Mouse (Mus musculus): ENCODE data around the gene Vapb. TPM values are rescaled to one million over a fixed set of nuclear protein-coding genes. Genes with fewer than 3 reads are reported as not detected.
"Not testable (repeated sequence)": the region's sequence is repeated elsewhere in the genome, so short reads cannot be mapped to it uniquely, and the experiment has no call there.

Vapb gene
- total RNA-seq (2022) = 100 to 1,000 TPM; 158 to 197 (median 180) TPM

DNA sequence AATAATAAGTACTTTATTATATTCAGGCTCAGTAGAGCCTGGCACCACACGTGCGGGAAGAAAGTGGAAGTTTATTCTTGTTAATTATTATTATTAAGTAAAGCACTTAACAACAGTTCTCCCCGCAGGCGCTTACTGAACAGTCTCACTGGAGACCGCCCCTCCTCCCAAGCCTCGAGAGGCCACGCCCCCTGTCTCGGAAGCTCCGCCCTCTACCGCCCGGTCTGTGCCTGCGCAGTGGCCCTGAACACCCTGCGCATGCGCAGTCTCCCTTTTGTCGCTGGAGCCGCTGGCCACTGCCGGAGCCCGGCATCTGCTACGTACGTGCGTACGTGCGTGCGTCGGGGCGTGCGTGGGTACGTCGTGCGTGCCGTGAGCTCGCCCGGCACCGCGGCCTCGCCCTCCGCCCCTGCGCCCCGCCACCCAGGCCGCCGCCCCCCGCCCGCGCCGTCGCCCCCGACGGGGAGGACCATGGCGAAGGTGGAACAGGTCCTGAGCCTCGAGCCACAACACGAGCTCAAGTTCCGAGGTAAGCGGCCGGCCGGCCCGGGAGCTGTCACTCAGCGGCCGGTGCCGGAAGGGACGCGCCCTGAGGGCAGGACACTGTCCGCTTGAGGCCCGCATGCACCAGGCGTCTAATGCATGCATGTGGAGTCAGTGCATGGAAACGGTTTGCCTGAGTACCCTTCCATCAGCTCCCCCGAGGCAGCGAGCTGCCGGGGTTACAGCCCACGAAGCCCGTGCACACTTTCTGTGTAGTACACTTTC is at the start of gene Vapb:
Vapb (plus strand) TSS at position 290 of the 768 bp plus-strand sequence.
- peak; percentile 97 to 98 for DNase-seq (ENCODE audit: low spot score in 2 of 2)

DNA sequence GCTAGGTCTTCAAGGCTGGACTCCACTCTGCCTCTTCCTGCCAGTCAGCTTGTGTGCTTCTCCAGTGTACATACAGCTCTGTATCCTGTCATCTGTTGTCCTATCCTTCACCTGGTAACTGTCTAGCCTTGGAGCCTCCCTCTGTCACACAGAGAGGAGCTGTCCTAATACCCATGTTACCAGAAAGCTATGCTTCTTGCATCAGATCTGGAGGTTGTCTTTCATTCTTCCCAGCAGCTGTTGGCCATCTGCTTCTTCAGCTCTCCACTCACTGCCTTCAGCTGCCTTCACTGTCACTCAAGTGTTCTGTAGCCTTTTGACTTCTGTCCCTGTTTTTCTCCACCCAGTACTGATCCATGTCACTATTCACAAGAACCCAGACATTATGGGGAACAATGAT is 47.5 kb upstream of the Vapb start:
- DNase-seq (ENCODE audit: low spot score in 2 of 2) = no peak

DNA sequence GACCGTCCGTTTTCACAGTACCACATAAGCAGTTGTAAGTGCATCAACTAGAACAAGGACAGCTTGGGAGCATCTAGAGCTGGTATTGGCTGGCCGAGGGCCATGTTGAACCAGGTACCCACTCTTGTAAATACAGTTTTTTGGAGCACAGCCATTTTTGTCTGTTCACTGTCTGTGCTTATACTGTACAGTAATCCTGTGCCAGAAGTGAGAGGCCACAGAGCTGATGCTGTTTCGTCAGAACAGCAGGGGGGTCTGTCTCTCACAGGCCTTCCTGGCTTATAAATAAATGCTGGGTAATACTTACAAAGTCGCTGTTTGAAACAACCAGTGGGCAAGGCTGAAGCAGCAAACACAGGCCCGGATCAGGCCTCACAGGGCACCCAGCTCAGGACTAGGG is 45.6 kb upstream of the Vapb start:
- no peak for DNase-seq (ENCODE audit: low spot score in 2 of 2)

- no peak for DNase-seq (ENCODE audit: low spot score in 2 of 2)
These were observed 44.6 kb upstream of the Vapb start for GRCm38 (mm10) chr2:173692693-173693092.

DNA sequence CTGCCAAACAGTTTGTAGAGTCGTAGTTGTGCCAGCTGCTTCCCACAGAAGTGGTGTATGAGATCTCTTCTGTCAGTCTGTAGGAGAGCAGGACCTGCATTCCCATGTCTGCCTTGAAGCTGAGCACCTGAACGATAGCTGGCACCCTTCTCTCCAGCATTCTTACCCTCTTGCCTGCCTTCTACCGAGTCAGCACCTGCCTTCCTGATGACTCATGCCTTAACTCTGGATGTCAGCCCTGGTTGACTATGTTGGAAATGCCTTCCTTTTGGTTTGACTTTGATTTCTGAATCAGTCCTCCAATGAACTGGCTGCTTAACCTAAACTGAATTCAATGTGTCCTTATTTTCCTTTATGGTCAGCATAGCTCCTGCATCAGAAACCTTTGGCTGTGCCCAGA is 38.5 kb upstream of the Vapb start:
- DNase-seq (ENCODE audit: low spot score in 2 of 2) = no peak

DNA sequence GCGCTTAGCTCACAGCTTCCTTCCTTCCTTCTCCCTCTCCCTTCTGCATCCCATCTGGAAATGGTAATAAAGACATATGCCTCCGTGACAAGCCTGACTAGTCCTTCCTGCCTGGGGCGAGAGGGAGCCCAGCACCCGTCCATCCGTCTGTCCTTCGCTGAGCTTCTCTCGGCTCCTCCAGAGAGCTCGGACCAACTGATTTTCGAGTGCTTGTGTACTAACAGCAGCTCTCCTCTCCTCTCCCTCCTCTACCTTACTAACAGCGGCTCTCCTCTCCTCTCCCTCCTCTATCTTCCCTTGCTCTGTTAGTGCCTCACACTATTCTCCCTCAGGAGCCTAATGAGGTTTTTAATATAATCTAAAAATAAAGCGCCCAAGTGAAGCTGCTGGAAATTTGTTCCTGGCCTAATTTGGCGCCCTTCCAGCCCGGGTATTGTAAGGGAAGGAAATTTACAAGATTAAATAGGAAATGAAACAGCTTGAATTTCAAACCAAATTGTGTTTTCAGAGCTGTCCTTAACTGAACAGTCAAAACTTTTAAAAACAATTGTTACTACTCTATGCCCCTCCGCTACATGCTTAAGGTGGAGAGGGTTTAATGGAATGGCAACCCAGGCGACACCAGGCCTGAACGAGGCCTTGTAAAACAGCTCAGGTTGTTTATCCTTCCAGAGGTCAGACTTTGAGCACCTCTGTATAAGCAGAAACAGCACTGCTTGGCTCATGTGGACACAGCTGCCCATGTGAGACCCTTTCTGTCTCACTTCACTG is 35.0 kb upstream of the Vapb start:
- DNase-seq (ENCODE audit: low spot score in 2 of 2) = no peak

GRCm38 (mm10) chr2:173702867-173703237 is 34.5 kb upstream of the Vapb start:
- DNase-seq (ENCODE audit: low spot score in 2 of 2) = no peak

DNA sequence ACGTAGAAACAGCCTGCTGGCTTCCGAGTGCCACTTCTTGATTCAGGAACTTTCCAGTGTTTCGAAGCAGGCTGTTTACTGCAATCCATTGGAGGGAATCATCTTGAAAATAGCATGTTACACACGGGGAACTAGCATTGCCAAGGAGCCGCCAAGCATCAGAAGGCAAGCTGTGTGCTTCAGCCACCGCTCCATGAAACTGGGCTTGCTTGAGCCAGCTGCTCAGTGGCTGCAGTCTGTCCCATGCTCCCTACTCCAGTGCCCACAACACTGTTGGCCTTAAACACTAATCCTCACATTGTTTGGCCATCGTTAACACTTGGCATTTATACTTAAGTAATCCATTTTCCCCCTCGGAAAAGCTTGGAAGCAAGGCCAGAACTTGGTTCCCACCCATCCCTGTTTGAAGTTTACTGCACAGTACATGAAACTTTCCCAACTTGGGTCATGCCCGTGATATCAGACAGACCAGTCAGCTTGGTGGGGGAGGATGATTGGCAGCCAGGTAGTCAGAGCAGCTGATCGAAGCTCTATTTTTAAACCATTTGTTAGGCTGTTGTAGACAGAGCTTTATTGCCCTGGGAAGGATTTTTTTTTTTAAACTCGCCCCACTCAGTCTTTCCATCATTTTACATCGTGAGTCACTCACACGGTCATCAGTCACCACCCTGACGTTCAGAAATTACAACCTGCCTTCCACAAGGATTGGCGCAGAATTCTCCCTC is 31.3 kb upstream of the Vapb start:
- DNase-seq (ENCODE audit: low spot score in 2 of 2) = no peak

- not testable (repeated sequence) for DNase-seq (ENCODE audit: low spot score in 2 of 2)
These were observed 29.7 kb upstream of the Vapb start for GRCm38 (mm10) chr2:173707626-173708025.

DNA sequence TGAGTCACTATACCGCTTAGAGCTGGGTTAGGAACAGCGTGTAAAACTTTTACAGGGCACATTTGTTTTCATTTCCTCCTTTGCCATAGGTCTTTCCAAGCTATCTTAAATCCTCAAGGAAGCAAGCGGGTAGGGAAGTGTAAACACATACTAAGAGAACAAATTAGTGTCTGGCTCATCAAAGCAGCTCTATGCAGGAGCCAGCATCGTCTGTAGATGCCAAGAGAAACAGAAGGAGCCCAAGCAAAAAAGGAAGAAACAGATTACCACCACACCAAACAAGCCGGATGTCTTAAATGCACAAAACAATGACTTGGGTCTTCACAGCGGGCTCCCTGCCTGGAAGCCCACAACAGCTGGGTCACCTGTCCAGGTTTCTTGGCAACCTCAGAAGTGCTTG is 27.1 kb upstream of the Vapb start:
- DNase-seq (ENCODE audit: low spot score in 2 of 2) = no peak

DNA sequence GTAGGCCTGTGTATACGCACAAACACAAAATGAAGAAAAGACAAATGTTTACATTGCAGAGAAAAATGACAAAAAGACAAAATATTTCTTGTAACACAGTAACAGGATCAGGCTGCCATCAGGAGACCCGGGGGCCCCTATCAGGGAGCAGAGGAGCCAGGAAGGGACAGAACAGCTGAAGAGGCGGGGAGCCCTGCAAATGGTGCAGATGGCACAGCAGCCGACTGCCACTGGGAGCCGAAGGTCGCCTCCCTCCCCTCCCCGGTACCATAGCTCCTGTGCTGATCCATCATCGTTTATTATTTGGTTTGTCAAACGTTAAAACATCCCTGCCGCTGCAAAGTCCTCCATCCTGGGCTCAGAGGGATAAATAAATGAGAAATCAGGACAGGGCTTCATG is 24.7 kb upstream of the Vapb start:
- DNase-seq (ENCODE audit: low spot score in 2 of 2) = no peak

GRCm38 (mm10) chr2:173713241-173713640 is 24.1 kb upstream of the Vapb start:
- DNase-seq (ENCODE audit: low spot score in 2 of 2) = no peak

DNA sequence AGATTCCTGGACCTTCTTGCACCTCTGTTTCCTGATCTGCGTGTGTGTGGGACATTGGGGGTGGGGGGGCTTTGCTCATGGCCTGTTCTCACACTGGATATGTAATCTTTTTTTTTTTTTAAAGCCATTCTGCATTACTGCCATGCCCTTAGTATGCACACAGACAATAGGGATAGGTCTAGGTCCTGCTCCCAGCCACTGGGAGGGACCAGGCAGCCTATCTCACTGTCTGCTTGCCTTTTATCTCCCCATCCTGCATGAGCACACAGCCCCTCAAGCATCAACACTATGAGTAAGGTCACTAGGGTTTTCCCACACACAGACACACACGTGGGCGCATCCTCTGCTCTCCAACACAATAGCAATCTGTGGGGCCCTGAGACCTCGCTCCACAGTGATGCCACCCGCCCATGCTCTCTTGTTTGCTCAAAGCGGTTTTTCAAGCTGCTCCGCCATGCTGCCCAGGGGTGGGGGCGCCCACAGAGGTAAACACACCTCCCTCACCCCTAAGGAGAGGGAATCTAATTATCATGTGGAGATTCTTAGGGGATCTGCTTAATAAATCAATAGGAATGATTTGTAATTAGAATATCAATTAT is 22.6 kb upstream of the Vapb start:
- DNase-seq (ENCODE audit: low spot score in 2 of 2) = no peak

DNA sequence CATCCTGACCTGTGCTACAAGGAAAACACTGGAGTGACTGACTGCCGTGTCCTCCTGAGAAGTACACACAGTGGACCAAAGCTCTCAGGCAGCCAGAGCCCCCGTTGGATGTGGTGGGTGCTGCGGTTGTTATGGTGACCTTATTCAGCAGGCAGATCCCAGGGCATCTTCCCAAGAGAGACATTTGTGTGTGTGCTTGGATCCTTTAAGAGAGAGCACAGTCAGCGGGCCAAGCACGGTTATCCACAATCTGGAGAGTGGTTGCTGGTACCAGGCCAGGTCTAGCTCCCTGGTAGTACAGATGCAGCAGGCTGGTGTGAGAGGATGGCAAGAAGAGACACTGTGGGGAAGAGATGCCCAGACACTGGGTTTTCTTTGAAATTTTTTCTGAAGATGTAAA is 20.3 kb upstream of the Vapb start:
- DNase-seq (ENCODE audit: low spot score in 2 of 2) = no peak

- DNase-seq (ENCODE audit: low spot score in 2 of 2) = not testable (repeated sequence)
These were observed 18.2 kb upstream of the Vapb start, which contains the start of gene 1700010B08Rik for GRCm38 (mm10) chr2:173719115-173719514. Gene 1700010B08Rik, plus strand, starts transcription at chr2:173719415.

DNA sequence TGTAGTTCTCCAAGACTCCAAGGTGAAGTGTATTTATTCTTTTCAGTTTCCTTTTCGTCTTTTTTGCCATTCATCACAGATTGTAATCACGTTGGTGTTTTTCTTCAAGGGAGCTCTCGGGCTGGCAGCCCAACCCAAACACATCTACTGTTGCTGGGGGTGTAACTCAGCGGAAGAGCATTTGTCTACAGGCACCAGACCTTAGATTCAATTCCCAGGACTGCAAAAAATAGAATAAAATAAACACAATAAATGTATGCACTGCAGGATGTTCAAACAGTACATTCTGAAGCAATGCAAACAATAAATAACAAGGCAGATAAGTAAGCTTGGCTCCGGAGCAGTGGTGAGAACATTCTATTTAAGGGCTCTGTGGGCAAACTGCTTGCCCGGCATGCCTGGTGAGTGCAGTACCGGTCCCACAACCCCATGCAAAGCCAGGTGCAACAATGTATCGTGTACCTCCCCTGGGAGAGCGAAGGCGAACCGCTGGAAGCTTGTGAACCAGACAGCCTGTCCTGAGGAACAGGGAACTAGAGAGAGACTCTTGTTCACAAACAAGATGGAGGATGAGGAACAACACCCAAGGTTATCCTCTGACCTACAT is 15.0 kb upstream of the Vapb start:
- no peak for DNase-seq (ENCODE audit: low spot score in 2 of 2)

DNA sequence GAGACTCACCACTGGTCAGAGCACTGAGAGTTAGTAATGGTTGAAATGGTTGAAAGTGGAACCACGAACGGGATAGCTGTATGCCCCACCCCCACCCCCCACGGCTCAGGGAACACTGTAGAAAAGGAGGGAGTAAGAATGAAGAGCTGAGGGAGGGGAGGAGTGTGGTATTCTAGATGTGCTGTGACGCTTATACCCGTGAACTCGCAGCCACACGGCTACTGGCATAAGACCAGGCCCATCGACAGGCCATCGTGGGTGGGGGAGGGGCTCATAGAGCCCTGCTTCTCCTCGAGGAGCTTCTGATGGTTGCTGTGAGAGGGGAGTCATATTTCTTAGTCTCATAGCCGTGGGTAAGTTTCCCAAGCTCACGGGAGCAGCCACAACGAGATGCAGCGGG is 12.9 kb upstream of the Vapb start:
- no peak for DNase-seq (ENCODE audit: low spot score in 2 of 2)

GRCm38 (mm10) chr2:173724940-173725807 is 12.1 kb upstream of the Vapb start:
- no peak for DNase-seq (ENCODE audit: low spot score in 2 of 2)

DNA sequence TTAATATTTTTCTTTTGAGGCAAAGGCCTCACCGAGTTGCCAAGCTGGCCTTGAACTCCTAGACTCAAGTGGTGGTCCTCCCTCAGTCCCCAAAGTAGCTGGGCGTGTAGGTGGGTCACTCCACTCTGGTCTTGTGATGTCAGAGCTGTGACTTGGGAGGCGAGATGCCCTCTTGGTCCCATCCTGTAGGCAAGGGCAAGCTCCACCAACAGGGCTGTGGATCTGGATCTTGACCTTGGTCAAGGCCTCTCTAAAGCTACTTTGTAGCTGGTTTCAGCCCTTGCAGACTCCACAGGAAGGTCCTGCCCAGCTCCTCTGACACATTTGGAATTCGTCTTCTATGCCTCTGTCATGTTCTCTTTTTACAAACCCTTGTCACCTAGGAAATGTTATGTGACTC is 11.5 kb upstream of the Vapb start:
- DNase-seq (ENCODE audit: low spot score in 2 of 2) = no peak

- no peak for DNase-seq (ENCODE audit: low spot score in 2 of 2)
These were observed 6.8 kb upstream of the Vapb start for GRCm38 (mm10) chr2:173730444-173730966.

Data from gastrocnemius, adult 8-10 months (tissue).